Mouse (Mus musculus) hindbrain, embryonic 13.5 days (tissue): ENCODE measurements around the gene H2-Q10. TPM values are rescaled to one million over a fixed set of nuclear protein-coding genes. Genes with fewer than 3 reads are reported as not detected.
"Not testable (repeated sequence)": the region's sequence is repeated elsewhere in the genome, so short reads cannot be mapped to it uniquely, and the experiment has no call there.

Experiments
- ATAC-seq: fragments of 200-750 bp; cut with Nextera tagmentation; 2 replicates; pipeline ENCODE4 v1.8.0; 2017; ENCODE audit warnings: moderate TSS enrichment; ENCODE audit not compliant: low FRiP score
- H3K27ac ChIP-seq: fragments of 300-500 bp; sonication (generic); 2 replicates; pipeline ENCODE4 v1.5.1; 2015; ENCODE audit warnings: inconsistent platforms, mild to moderate bottlenecking, moderate library complexity
- H3K27me3 ChIP-seq: fragments of 300-500 bp; sonication (generic); 2 replicates; pipeline ENCODE4 v1.6.1; 2015; ENCODE audit warnings: mild to moderate bottlenecking, inconsistent platforms
- H3K36me3 ChIP-seq: fragments of 300-500 bp; sonication (generic); 2 replicates; pipeline ENCODE4 v1.6.1; 2015; ENCODE audit warnings: mild to moderate bottlenecking, inconsistent platforms
- H3K4me1 ChIP-seq: fragments of 300-500 bp; sonication (generic); replicated peaks from 2 replicates; pipeline ENCODE4 v1.6.1; 2015; ENCODE audit warnings: inconsistent platforms
- H3K4me2 ChIP-seq: fragments of 300-500 bp; sonication (generic); 2 replicates; pipeline ENCODE4 v1.6.1; 2015; ENCODE audit warnings: inconsistent platforms, mild to moderate bottlenecking, moderate library complexity
- H3K4me3 ChIP-seq: fragments of 300-500 bp; sonication (generic); 2 replicates; pipeline ENCODE4 v1.5.1; 2015; ENCODE audit warnings: mild to moderate bottlenecking, inconsistent platforms
- H3K9ac ChIP-seq: fragments of 300-500 bp; sonication (generic); 2 replicates; pipeline ENCODE4 v1.6.1; 2015; ENCODE audit warnings: mild to moderate bottlenecking, inconsistent platforms
- H3K9me3 ChIP-seq: fragments of 300-500 bp; sonication (generic); 2 replicates; pipeline ENCODE4 v1.6.1; 2016; ENCODE audit warnings: inconsistent platforms
- WGBS: fragments of 180-500 bp; shearing (Covaris S2); methylation state at CpG from one replicate; pipeline ENCODE4 v1.1.7; 2015; 5-methylcytosine and 5-hydroxymethylcytosine counted together
- polyA plus RNA-seq: library from polyadenylated mRNA; unstranded; fragments of >200 nt; fragmentation: Nextera tagmentation; extraction: Ambion mirVana; gene quantifications from 2 replicates; pipeline ENCODE4 v1.2.1, GENCODE M21; 2015

Gene H2-Q10
- 0.10 and 0.23 TPM in 2 replicates for polyA plus RNA-seq

DNA sequence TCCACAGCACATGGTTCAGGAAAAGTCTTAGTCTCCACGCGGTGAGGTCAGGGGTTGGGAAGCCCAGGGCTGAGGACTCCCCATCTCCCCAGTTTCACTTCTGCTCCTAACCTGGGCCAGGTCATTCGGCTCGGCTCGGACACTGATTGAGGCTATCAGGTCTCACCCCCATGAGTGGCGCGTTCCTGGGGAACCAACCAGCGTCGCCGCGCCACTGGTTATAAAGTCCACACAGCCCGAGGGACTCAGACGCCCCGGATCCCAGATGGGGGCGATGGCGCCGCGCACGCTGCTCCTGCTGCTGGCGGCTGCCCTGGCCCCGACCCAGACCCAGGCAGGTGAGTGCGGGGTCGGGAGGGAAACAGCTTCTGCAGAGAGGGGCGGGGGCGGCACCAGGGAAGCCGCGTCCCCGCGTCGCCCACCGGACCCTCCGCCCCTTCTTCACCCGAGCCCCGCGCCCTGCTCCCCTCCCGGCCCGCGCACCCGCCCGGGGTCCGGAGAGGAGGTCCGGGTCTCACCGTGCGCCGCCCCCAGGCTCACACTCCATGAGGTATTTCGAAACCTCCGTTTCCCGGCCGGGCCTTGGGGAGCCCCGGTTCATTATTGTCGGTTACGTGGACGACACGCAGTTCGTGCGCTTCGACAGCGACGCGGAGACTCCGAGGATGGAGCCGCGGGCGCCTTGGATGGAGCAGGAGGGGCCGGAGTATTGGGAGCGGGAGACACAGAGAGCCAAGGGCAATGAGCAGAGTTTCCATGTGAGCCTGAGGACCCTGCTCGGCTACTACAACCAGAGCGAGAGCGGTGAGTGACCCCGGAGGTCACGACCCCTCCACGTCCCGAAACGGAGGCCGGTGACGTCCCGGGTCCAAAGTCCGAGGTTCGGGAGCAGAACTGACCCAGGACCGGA lies at the start of gene H2-Q10:
Gene H2-Q10, plus strand, starts transcription at position 248 of the 910 bp plus-strand sequence.
- peak within 1 kb of the TSS; percentile 66; the same call in 1 of the 2 replicates for H3K9ac ChIP-seq

GRCm38 (mm10) chr17:35420206-35420810 lies 49.6 kb upstream of the H2-Q10 start:
- 15% methylated on average over 11 of the region's 11 CpGs for WGBS
- not testable (repeated sequence) for H3K36me3 ChIP-seq, H3K9me3 ChIP-seq, H3K4me2 ChIP-seq, H3K4me1 ChIP-seq, H3K4me3 ChIP-seq, H3K27ac ChIP-seq, H3K9ac ChIP-seq, ATAC-seq
- peaks cover 27% of the 10 kb centered on the region for H3K27me3 ChIP-seq

More for the DNA sequence above, at the start of gene H2-Q10:
- Histone ChIP-seq H3K4me3 (peak within 1 kb of the TSS; percentile 44), H3K36me3 (no peaks in the 10 kb centered on the region), H3K4me1 (peaks cover 12% of the 10 kb centered on the region), H3K27me3 (peaks cover 45% of the 10 kb centered on the region), H3K4me2 (peak within 1 kb of the TSS; percentile 71), H3K9me3 (no peaks in the 10 kb centered on the region), H3K27ac (no peak within 1 kb of the TSS)
- WGBS, result 1% methylated on average over 79 of the region's 80 CpGs
- ATAC-seq, result no peak; the same call in 1 of the 2 replicates

DNA sequence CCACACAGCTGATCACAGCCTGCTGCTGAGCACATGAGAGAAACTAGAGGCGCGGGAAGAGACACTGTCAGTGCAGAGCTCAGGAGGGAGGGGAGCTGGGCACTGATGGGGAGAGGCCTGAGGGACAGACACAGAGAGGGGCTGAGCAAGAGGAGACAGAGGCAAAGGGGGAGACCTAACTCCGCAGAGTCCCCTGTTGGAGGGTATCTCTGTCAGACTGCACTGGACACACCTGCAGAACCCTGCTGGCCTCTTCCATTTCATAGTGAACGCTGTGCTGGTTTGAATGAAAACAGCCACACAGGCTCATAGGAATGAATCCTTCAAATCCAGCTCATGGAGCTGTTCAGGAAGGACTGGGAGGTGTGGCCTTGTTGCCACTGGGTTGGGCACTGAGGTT lies 48.6 kb upstream of the H2-Q10 start:
- H3K27ac ChIP-seq, H3K9ac ChIP-seq, H3K4me2 ChIP-seq, ATAC-seq, H3K36me3 ChIP-seq, H3K9me3 ChIP-seq, H3K4me3 ChIP-seq: not testable (repeated sequence)
- WGBS, result 90% methylated on average over 4 of the region's 4 CpGs
- peaks cover 12% of the 10 kb centered on the region for H3K4me1 ChIP-seq
- peaks cover 37% of the 10 kb centered on the region for H3K27me3 ChIP-seq

DNA sequence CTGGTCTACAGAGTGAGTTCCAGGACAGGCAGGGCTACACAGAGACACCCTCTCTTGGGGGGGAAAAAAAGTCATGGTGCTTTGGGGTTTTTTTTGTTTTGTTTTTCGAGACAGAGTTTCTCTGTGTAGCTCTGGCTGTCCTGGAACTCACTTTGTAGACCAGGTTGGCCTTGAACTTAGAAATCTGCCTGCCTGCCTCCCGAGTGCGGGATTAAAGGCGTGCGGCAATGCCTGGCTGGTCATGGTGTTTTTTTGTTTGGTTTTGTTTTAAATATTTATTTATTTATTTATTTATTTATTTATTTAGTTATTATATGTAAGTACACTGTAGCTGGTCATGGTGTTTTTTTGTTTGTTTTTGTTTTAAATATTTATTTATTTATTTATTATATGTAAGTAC lies 47.5 kb upstream of the H2-Q10 start:
- H3K4me1 ChIP-seq, result peaks cover 12% of the 10 kb centered on the region
- ATAC-seq, H3K27ac ChIP-seq, H3K4me3 ChIP-seq, H3K36me3 ChIP-seq, H3K9me3 ChIP-seq, H3K9ac ChIP-seq, H3K4me2 ChIP-seq: not testable (repeated sequence)
- WGBS, result 88% methylated on average over 5 of the region's 5 CpGs
- H3K27me3 ChIP-seq, result peaks cover 39% of the 10 kb centered on the region

DNA sequence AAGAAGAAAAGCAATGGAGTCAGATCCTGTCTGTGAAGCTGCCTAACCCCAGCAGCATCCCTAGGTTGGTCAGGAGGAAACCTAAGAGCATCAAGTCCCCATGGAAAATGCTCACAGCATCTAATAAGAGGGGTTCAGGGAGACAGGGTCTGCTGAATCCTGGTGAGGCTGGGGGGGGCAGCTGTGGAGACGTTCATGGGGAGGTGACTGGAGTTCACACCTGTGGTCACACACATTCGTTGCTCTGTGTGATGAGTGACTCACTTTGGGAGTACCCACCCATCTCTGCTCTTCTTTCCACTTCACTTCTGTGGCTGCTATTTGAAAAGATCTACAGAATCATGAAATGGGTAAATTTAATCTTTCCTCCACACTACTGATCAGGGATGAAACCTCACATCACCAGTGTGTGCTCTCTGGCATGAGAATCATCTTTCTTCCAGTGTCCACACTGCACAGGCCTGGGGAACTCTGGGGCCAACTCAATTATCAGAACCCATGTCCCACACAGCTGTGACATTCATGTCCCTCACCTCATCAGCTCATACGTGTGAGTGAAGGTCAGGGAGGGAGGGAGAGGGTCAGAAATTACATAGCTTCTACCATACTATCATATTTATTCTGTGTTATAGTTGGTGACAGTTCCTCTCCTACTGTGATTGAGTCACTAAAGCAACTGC lies 46.6 kb upstream of the H2-Q10 start:
- WGBS, result 79% methylated on average over 3 of the region's 3 CpGs

GRCm38 (mm10) chr17:35424106-35424505 lies 45.8 kb upstream of the H2-Q10 start:
- Histone ChIP-seq H3K4me1 (peaks cover 12% of the 10 kb centered on the region), H3K27me3 (peaks cover 45% of the 10 kb centered on the region)
- not testable (repeated sequence) for H3K36me3 ChIP-seq, ATAC-seq, H3K4me3 ChIP-seq, H3K4me2 ChIP-seq, H3K9me3 ChIP-seq, H3K27ac ChIP-seq, H3K9ac ChIP-seq
- WGBS, result 85% methylated on average over 3 of the region's 3 CpGs

More for the DNA sequence above, 46.6 kb upstream of the H2-Q10 start:
- H3K4me3 ChIP-seq, H3K9me3 ChIP-seq, H3K36me3 ChIP-seq, H3K4me2 ChIP-seq, ATAC-seq, H3K9ac ChIP-seq, H3K27ac ChIP-seq: not testable (repeated sequence)
- Histone ChIP-seq H3K4me1 (peaks cover 12% of the 10 kb centered on the region), H3K27me3 (peaks cover 40% of the 10 kb centered on the region)

- peak; percentile 57 for ATAC-seq
- Histone ChIP-seq H3K4me3 (peak within 1 kb of the TSS; percentile 39), H3K9ac (peak within 1 kb of the TSS; percentile 59), H3K27me3 (peaks cover 45% of the 10 kb centered on the region), H3K4me2 (peak within 1 kb of the TSS; percentile 69), H3K4me1 (peaks cover 12% of the 10 kb centered on the region)
- under 1% methylated on average over 62 of the region's 66 CpGs for WGBS
- H3K27ac ChIP-seq, H3K9me3 ChIP-seq, H3K36me3 ChIP-seq: not testable (repeated sequence)
Observed at GRCm38 (mm10) chr17:35424624-35425416, 45.1 kb upstream of the H2-Q10 start, which contains the start of gene H2-Q6. Gene H2-Q6 (plus strand): TSS chr17:35424850.

DNA sequence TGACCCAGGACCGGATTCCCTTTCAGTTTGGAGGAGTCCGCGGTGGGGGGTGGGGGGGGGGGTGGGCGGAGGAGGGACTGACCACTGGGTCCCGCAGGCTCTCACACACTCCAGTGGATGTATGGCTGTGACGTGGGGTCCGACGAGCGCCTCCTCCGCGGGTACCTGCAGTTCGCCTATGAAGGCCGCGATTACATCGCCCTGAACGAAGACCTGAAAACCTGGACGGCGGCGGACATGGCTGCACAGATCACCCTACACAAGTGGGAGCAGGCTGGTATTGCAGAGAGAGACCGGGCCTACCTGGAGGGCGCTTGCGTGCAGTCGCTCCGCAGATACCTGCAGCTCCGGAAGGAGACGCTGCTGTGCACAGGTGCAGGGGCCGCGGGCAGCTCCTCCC lies 44.4 kb upstream of the H2-Q10 start:
- 10% methylated on average over 28 of the region's 28 CpGs for WGBS
- Histone ChIP-seq H3K27me3 (peaks cover 45% of the 10 kb centered on the region), H3K4me3 (peak overlapping the region; percentile 39), H3K4me2 (peak overlapping the region; percentile 69), H3K4me1 (peaks cover 12% of the 10 kb centered on the region)
- H3K27ac ChIP-seq, H3K36me3 ChIP-seq, H3K9ac ChIP-seq, H3K9me3 ChIP-seq: not testable (repeated sequence)
- ATAC-seq, result 0 out of 2 replicates have a peak, but pooled peaks have one; percentile 52

GRCm38 (mm10) chr17:35428883-35429282 lies 41.0 kb upstream of the H2-Q10 start:
- H3K9me3 ChIP-seq, H3K36me3 ChIP-seq, H3K4me3 ChIP-seq, ATAC-seq, H3K27ac ChIP-seq, H3K4me2 ChIP-seq, H3K9ac ChIP-seq: not testable (repeated sequence)
- whole genome bisulfite sequencing, result 93% methylated on average over 6 of the region's 6 CpGs
- H3K4me1 ChIP-seq, result peaks cover 12% of the 10 kb centered on the region
- peaks cover 35% of the 10 kb centered on the region for H3K27me3 ChIP-seq

DNA sequence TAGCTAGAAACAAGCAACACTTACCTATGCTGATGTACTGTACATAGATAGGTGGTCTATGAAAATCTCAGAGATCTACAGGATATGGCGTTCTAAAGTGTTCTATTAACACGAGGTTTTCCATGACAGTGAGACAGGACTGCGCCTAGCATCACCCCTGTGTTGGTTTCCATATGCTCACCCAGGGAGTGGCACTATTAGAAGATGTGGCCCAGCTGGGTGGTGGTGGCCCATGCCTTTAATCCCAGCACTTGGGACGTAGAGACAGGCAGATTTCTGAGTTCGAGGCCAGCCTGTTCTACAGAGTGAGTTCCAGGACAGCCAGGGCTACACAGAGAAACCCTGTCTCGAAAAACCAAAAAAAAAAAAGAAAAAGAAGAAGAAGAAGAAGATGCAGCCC lies 39.2 kb upstream of the H2-Q10 start:
- WGBS, result 89% methylated on average over 6 of the region's 6 CpGs
- not testable (repeated sequence) for H3K4me3 ChIP-seq, H3K9ac ChIP-seq, ATAC-seq, H3K4me1 ChIP-seq, H3K4me2 ChIP-seq, H3K36me3 ChIP-seq, H3K9me3 ChIP-seq, H3K27ac ChIP-seq
- H3K27me3 ChIP-seq, result peaks cover 22% of the 10 kb centered on the region

GRCm38 (mm10) chr17:35432167-35432566 lies 37.7 kb upstream of the H2-Q10 start:
- WGBS, result 84% methylated on average over 3 of the region's 3 CpGs
- H3K4me2 ChIP-seq, H3K4me1 ChIP-seq, H3K9me3 ChIP-seq, H3K36me3 ChIP-seq, ATAC-seq, H3K9ac ChIP-seq, H3K4me3 ChIP-seq, H3K27ac ChIP-seq: not testable (repeated sequence)
- H3K27me3 ChIP-seq, result peaks cover 17% of the 10 kb centered on the region
